Mouse (Mus musculus) thymus, postnatal 25 days (tissue): Measurements from ENCODE around the gene Fam122a.

Source experiments
- DNase-seq: peaks from one replicate; pipeline ENCODE4 v3.0.0; 2022

Fam122a gene

GRCm38 (mm10) chr19:24427258-24427657 is 49.9 kb downstream of the Fam122a start:
- DNase-seq: no peak

- DNase-seq: no peak
Measured at GRCm38 (mm10) chr19:24426759-24427181, 50.4 kb downstream of the Fam122a start.
